Mouse (Mus musculus) limb, embryonic 10.5 days (tissue): ENCODE measurements at regions not wholly inside any gene's neighbourhood (a gene's known extent, or its start where the extent isn't known, plus 50 kb on each side); places are given as distances from the start of the nearest gene placed in this dataset.

Source experiments
- DNase-seq: peaks from one replicate; pipeline ENCODE4 v3.0.0-alpha.2; 2017; ENCODE audit warnings: low spot score
- H3K27ac ChIP-seq: fragments of 300-500 bp; sonication (generic); 2 replicates; pipeline ENCODE4 v1.5.1; 2016; ENCODE audit warnings: mild to moderate bottlenecking
- H3K27me3 ChIP-seq: fragments of 300-500 bp; sonication (generic); 2 replicates; pipeline ENCODE4 v1.6.1; 2016; ENCODE audit warnings: low read depth, mild to moderate bottlenecking; ENCODE audit not compliant: poor library complexity, severe bottlenecking
- H3K36me3 ChIP-seq: fragments of 300-500 bp; sonication (generic); 2 replicates; pipeline ENCODE4 v1.6.1; 2016; ENCODE audit warnings: mild to moderate bottlenecking, moderate library complexity
- H3K4me1 ChIP-seq: fragments of 300-500 bp; sonication (generic); 2 replicates; pipeline ENCODE4 v1.6.1; 2016
- H3K4me3 ChIP-seq: fragments of 300-500 bp; sonication (generic); 2 replicates; pipeline ENCODE4 v1.5.1; 2016; ENCODE audit warnings: mild to moderate bottlenecking, moderate library complexity
- H3K9me3 ChIP-seq: fragments of 300-500 bp; sonication (generic); replicated peaks from 2 replicates; pipeline ENCODE4 v1.6.1; 2016; ENCODE audit warnings: mild to moderate bottlenecking
- WGBS: fragments of 180-500 bp; shearing (Covaris S2); methylation state at CpG from one replicate; pipeline ENCODE4 v1.1.7; 2016; 5-methylcytosine and 5-hydroxymethylcytosine counted together

- Histone ChIP-seq H3K4me1 (no peaks in the 10 kb centered on the region), H3K36me3 (no peaks in the 10 kb centered on the region), H3K27ac (no peak overlapping the region), H3K9me3 (no peaks in the 10 kb centered on the region), H3K4me3 (no peak overlapping the region), H3K27me3 (no peaks in the 10 kb centered on the region)
- 65% methylated on average over 5 of the region's 5 CpGs for WGBS
- no peak for DNase-seq
Observed at GRCm38 (mm10) chr15:67336294-67337039, 835.8 kb upstream of the Lrrc6 start.

- Histone ChIP-seq H3K9me3 (no peaks in the 10 kb centered on the region), H3K27ac (no peak overlapping the region), H3K4me1 (no peaks in the 10 kb centered on the region), H3K36me3 (no peaks in the 10 kb centered on the region), H3K27me3 (no peaks in the 10 kb centered on the region), H3K4me3 (no peak overlapping the region)
- WGBS, result 92% methylated on average over 1 of the region's 1 CpGs
- no peak for DNase-seq
Observed at GRCm38 (mm10) chr15:67332521-67332920, 831.8 kb upstream of the Lrrc6 start.

GRCm38 (mm10) chr15:67320292-67320691 is 819.6 kb upstream of the Lrrc6 start:
- H3K27ac ChIP-seq, result no peak overlapping the region
- no peaks in the 10 kb centered on the region for H3K27me3 ChIP-seq
- no peak for DNase-seq
- H3K4me1 ChIP-seq, result no peaks in the 10 kb centered on the region
- WGBS, result 89% methylated on average over 2 of the region's 2 CpGs
- H3K4me3 ChIP-seq, result no peak overlapping the region
- H3K36me3 ChIP-seq, result no peaks in the 10 kb centered on the region
- no peaks in the 10 kb centered on the region for H3K9me3 ChIP-seq

GRCm38 (mm10) chr15:67315202-67315601 is 814.5 kb upstream of the Lrrc6 start:
- no peaks in the 10 kb centered on the region for H3K27me3 ChIP-seq
- H3K4me1 ChIP-seq, result no peaks in the 10 kb centered on the region
- no peak overlapping the region for H3K27ac ChIP-seq
- 88% methylated on average over 1 of the region's 1 CpGs for WGBS
- no peak overlapping the region for H3K4me3 ChIP-seq
- DNase-seq, result no peak
- H3K9me3 ChIP-seq, result no peaks in the 10 kb centered on the region
- H3K36me3 ChIP-seq, result no peaks in the 10 kb centered on the region

GRCm38 (mm10) chr15:67313648-67314047 is 812.9 kb upstream of the Lrrc6 start:
- Histone ChIP-seq H3K4me1 (no peaks in the 10 kb centered on the region), H3K27ac (no peak overlapping the region), H3K27me3 (no peaks in the 10 kb centered on the region), H3K36me3 (no peaks in the 10 kb centered on the region), H3K9me3 (no peaks in the 10 kb centered on the region), H3K4me3 (no peak overlapping the region)
- DNase-seq, result no peak

GRCm38 (mm10) chr15:67305681-67306080 is 805.0 kb upstream of the Lrrc6 start:
- DNase-seq, result no peak
- no peaks in the 10 kb centered on the region for H3K27me3 ChIP-seq
- no peaks in the 10 kb centered on the region for H3K9me3 ChIP-seq
- H3K27ac ChIP-seq, result no peak overlapping the region
- 0 out of 2 replicates have a peak, but pooled peaks cover 5% of the 10 kb centered on the region for H3K4me1 ChIP-seq
- H3K36me3 ChIP-seq, result no peaks in the 10 kb centered on the region
- no peak overlapping the region for H3K4me3 ChIP-seq
- 73% methylated on average over 1 of the region's 1 CpGs for WGBS

- H3K36me3 ChIP-seq, result no peaks in the 10 kb centered on the region
- no peak overlapping the region for H3K4me3 ChIP-seq
- no peaks in the 10 kb centered on the region for H3K27me3 ChIP-seq
- no peak overlapping the region for H3K27ac ChIP-seq
- H3K4me1 ChIP-seq, result 0 out of 2 replicates have a peak, but pooled peaks cover 5% of the 10 kb centered on the region
- H3K9me3 ChIP-seq, result no peaks in the 10 kb centered on the region
- DNase-seq, result no peak
- 83% methylated on average over 1 of the region's 1 CpGs for WGBS
Observed at GRCm38 (mm10) chr15:67303804-67304203, 803.1 kb upstream of the Lrrc6 start.

GRCm38 (mm10) chr15:67301871-67302363 is 801.2 kb upstream of the Lrrc6 start:
- no peak overlapping the region for H3K4me3 ChIP-seq
- H3K27me3 ChIP-seq, result no peaks in the 10 kb centered on the region
- WGBS, result 74% methylated on average over 6 of the region's 6 CpGs
- no peaks in the 10 kb centered on the region for H3K36me3 ChIP-seq
- no peaks in the 10 kb centered on the region for H3K9me3 ChIP-seq
- DNase-seq, result no peak
- H3K27ac ChIP-seq, result no peak overlapping the region
- H3K4me1 ChIP-seq, result 0 out of 2 replicates have a peak, but pooled peaks cover 5% of the 10 kb centered on the region

GRCm38 (mm10) chr15:67301024-67301423 is 800.3 kb upstream of the Lrrc6 start:
- H3K9me3 ChIP-seq, result no peaks in the 10 kb centered on the region
- DNase-seq, result no peak
- H3K27me3 ChIP-seq, result no peaks in the 10 kb centered on the region
- WGBS, result 81% methylated on average over 4 of the region's 4 CpGs
- H3K27ac ChIP-seq, result no peak overlapping the region
- no peak overlapping the region for H3K4me3 ChIP-seq
- 0 out of 2 replicates have a peak, but pooled peaks cover 5% of the 10 kb centered on the region for H3K4me1 ChIP-seq
- no peaks in the 10 kb centered on the region for H3K36me3 ChIP-seq

- Histone ChIP-seq H3K4me3 (no peak overlapping the region), H3K27me3 (no peaks in the 10 kb centered on the region), H3K4me1 (no peaks in the 10 kb centered on the region), H3K9me3 (no peaks in the 10 kb centered on the region), H3K36me3 (no peaks in the 10 kb centered on the region), H3K27ac (no peak overlapping the region)
- no peak for DNase-seq
- 91% methylated on average over 1 of the region's 1 CpGs for WGBS
Observed at GRCm38 (mm10) chr15:67294797-67295196, 794.1 kb upstream of the Lrrc6 start.

GRCm38 (mm10) chr15:67289749-67290148 is 789.0 kb upstream of the Lrrc6 start:
- H3K27ac ChIP-seq, result no peak overlapping the region
- H3K4me3 ChIP-seq, result no peak overlapping the region
- WGBS, result 78% methylated on average over 4 of the region's 4 CpGs
- no peaks in the 10 kb centered on the region for H3K9me3 ChIP-seq
- H3K36me3 ChIP-seq, result no peaks in the 10 kb centered on the region
- no peak for DNase-seq
- H3K4me1 ChIP-seq, result no peaks in the 10 kb centered on the region
- no peaks in the 10 kb centered on the region for H3K27me3 ChIP-seq

GRCm38 (mm10) chr15:67284941-67285340 is 784.2 kb upstream of the Lrrc6 start:
- WGBS, result 77% methylated on average over 4 of the region's 4 CpGs

GRCm38 (mm10) chr15:67283275-67283972 is 782.7 kb upstream of the Lrrc6 start:
- no peaks in the 10 kb centered on the region for H3K36me3 ChIP-seq
- no peak overlapping the region for H3K27ac ChIP-seq
- 80% methylated on average over 3 of the region's 3 CpGs for WGBS

More at GRCm38 (mm10) chr15:67284941-67285340, 784.2 kb upstream of the Lrrc6 start:
- DNase-seq, result no peak
- Histone ChIP-seq H3K27me3 (no peaks in the 10 kb centered on the region), H3K4me3 (no peak overlapping the region), H3K9me3 (no peaks in the 10 kb centered on the region), H3K27ac (no peak overlapping the region), H3K36me3 (no peaks in the 10 kb centered on the region), H3K4me1 (no peaks in the 10 kb centered on the region)

More at GRCm38 (mm10) chr15:67283275-67283972, 782.7 kb upstream of the Lrrc6 start:
- DNase-seq, result no peak
- H3K4me3 ChIP-seq, result no peak overlapping the region
- H3K27me3 ChIP-seq, result no peaks in the 10 kb centered on the region
- H3K4me1 ChIP-seq, result no peaks in the 10 kb centered on the region
- no peaks in the 10 kb centered on the region for H3K9me3 ChIP-seq
